ENCODE assay signal across 11 mouse cellular contexts in the genomic region with DNA sequence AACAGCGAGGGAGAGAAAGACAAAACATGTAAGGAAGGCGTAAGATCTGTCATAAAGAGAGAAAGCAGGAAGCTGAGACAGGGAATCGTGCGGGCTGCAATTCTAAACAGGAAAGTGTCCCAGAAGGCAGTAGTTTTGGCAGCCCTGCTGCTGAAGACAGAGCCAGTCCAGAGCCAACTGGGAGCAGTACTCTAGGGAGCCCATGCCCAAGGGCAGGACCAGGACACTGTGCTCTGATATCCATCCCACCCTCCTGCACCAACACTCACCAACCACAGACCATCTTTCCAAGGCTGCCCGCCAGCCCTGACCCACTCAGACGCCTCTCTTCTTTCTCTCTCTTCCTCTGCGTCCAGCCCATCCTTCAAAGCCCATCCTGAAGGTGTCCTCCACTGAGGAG. TPM values are rescaled to one million over a fixed set of nuclear protein-coding genes. Genes with fewer than 3 reads are reported as not detected.
DNase-seq lines count a peak whose midpoint lies in the region; ATAC-seq and TF ChIP-seq lines count a peak whose summit lies in the region.
"Had no signal": no experiment of that assay in that cellular context is flagged by ENCODE, and none has a peak within 500 bp of the region (broad histone marks: within the 10 kb centered on the region; RNA-seq: fewer than 3 reads in every experiment).

No protein-coding gene starts in this region.

- WGBS in hindbrain, embryonic 10.5 days: 80% methylated on average over 7 of the region's 7 CpGs
- 64% methylated on average over 7 of the region's 7 CpGs for WGBS in hindbrain, postnatal 0 days
- WGBS in limb, embryonic 10.5 days: 68% methylated on average over 7 of the region's 7 CpGs
- 42% methylated on average over 7 of the region's 7 CpGs for WGBS in stomach, postnatal 0 days

- H3K4me2 ChIP-seq in hindbrain, postnatal 0 days (ENCODE audit: low read depth, low read length): no peak overlapping the region
- no peak overlapping the region for H3K4me2 ChIP-seq in stomach, postnatal 0 days (replicated peaks; ENCODE audit: low read depth)
- H3K4me2 ChIP-seq: midbrain, embryonic 12.5 days had no signal

- no peak overlapping the region for H3K9ac ChIP-seq in hindbrain, postnatal 0 days (replicated peaks; ENCODE audit: low read length)
- H3K9ac ChIP-seq in stomach, postnatal 0 days (ENCODE audit: low read length): peak overlapping the region; percentile 48
- H3K9ac ChIP-seq: midbrain, embryonic 12.5 days had no signal

- no peaks in the 10 kb centered on the region for H3K9me3 ChIP-seq in hindbrain, embryonic 10.5 days
- no peaks in the 10 kb centered on the region for H3K9me3 ChIP-seq in hindbrain, postnatal 0 days (ENCODE audit: low read length)
- H3K9me3 ChIP-seq in limb, embryonic 10.5 days (replicated peaks): no peaks in the 10 kb centered on the region
- no peaks in the 10 kb centered on the region for H3K9me3 ChIP-seq in stomach, postnatal 0 days (ENCODE audit: control insufficient read depth, low read length)
- H3K9me3 ChIP-seq: midbrain, embryonic 12.5 days had no signal

- H3K27me3 ChIP-seq in hindbrain, embryonic 10.5 days (ENCODE audit: insufficient read depth, poor library complexity, severe bottlenecking): no peaks in the 10 kb centered on the region
- H3K27me3 ChIP-seq in hindbrain, postnatal 0 days (ENCODE audit: insufficient read depth, low read length): no peaks in the 10 kb centered on the region
- H3K27me3 ChIP-seq in limb, embryonic 10.5 days (ENCODE audit: low read depth, poor library complexity, severe bottlenecking): no peaks in the 10 kb centered on the region
- no peaks in the 10 kb centered on the region for H3K27me3 ChIP-seq in stomach, postnatal 0 days (ENCODE audit: control insufficient read depth, insufficient read depth, low read length)

- ATAC-seq in hindbrain, postnatal 0 days: no peak
- no peak for ATAC-seq in stomach, postnatal 0 days (ENCODE audit: low FRiP score, low TSS enrichment)
- ATAC-seq in monocyte, adult 5-6 weeks (replicated peaks; ENCODE audit: insufficient number of reproducible peaks, low FRiP score, low TSS enrichment, poor library complexity, severe bottlenecking): no peak

- peak overlapping the region; percentile 47; the same call in 1 of the 2 replicates for H3K27ac ChIP-seq in hindbrain, embryonic 10.5 days
- no peak overlapping the region for H3K27ac ChIP-seq in hindbrain, postnatal 0 days
- H3K27ac ChIP-seq in limb, embryonic 10.5 days: peak overlapping the region; percentile 66; the same call in 1 of the 2 replicates
- H3K27ac ChIP-seq in stomach, postnatal 0 days (replicated peaks): peak overlapping the region; percentile 69; the same call in 1 of the 2 replicates
- H3K27ac ChIP-seq: midbrain, embryonic 12.5 days had no signal

- peaks cover 61% of the 10 kb centered on the region for H3K4me1 ChIP-seq in hindbrain, embryonic 10.5 days (replicated peaks)
- H3K4me1 ChIP-seq in hindbrain, postnatal 0 days (ENCODE audit: insufficient read depth, low read length): peaks cover 24% of the 10 kb centered on the region; the same call in 1 of the 2 replicates
- H3K4me1 ChIP-seq in limb, embryonic 10.5 days: peaks cover 57% of the 10 kb centered on the region
- H3K4me1 ChIP-seq in stomach, postnatal 0 days (replicated peaks; ENCODE audit: control insufficient read depth, insufficient read depth): peaks cover 26% of the 10 kb centered on the region

- TF ChIP-seq CTCF in hindbrain, postnatal 0 days (IDR thresholded peaks at IDR 0.05; ENCODE audit: low read depth): no peak
- TF ChIP-seq CTCF in stomach, postnatal 0 days (IDR thresholded peaks at IDR 0.05; ENCODE audit: low read depth): no peak

- H3K36me3 ChIP-seq in hindbrain, embryonic 10.5 days: no peaks in the 10 kb centered on the region
- H3K36me3 ChIP-seq in hindbrain, postnatal 0 days (ENCODE audit: insufficient read depth, low read length): no peaks in the 10 kb centered on the region
- H3K36me3 ChIP-seq in limb, embryonic 10.5 days: 0 out of 2 replicates have a peak, but pooled peaks cover 5% of the 10 kb centered on the region
- no peaks in the 10 kb centered on the region for H3K36me3 ChIP-seq in stomach, postnatal 0 days (ENCODE audit: control insufficient read depth, insufficient read depth, low read length)
- H3K36me3 ChIP-seq: midbrain, embryonic 12.5 days had no signal

- H3K4me3 ChIP-seq in hindbrain, embryonic 10.5 days: no peak overlapping the region
- no peak overlapping the region for H3K4me3 ChIP-seq in hindbrain, postnatal 0 days (ENCODE audit: low read length)
- H3K4me3 ChIP-seq in limb, embryonic 10.5 days: no peak overlapping the region
- no peak overlapping the region for H3K4me3 ChIP-seq in stomach, postnatal 0 days (ENCODE audit: low read depth, low read length)
- H3K4me3 ChIP-seq: midbrain, embryonic 12.5 days had no signal

- no peak for DNase-seq in hindbrain, embryonic 10.5 days (ENCODE audit: low spot score)
- no peak for DNase-seq in hindbrain, postnatal 0 days (ENCODE audit: low spot score)
- DNase-seq in thymus, postnatal 4 days: peak; percentile 28
- DNase-seq in thymus, postnatal 0 days (ENCODE audit: low spot score): no peak
- no peak for DNase-seq in limb, embryonic 10.5 days (ENCODE audit: low spot score)
- DNase-seq in stomach, postnatal 0 days (ENCODE audit: low spot score): no peak
- DNase-seq in left cerebral cortex, adult 18-20 months (ENCODE audit: low spot score in 2 of 2): no peak
- DNase-seq: gastrocnemius, postnatal 14 days; thymus, postnatal 36 days had no signal

- TF ChIP-seq EP300 in stomach, postnatal 0 days (optimal IDR thresholded peaks at IDR 0.05): no peak

RNA-seq across cellular contexts. Expression of gene Prdm11, which starts 5.1 kb away (rescaled TPM):
- polyA plus RNA-seq in hindbrain, embryonic 10.5 days (2016; fragmentation: Nextera tagmentation; extraction: Ambion mirVana): 2.1 and 2.3 TPM in 2 replicates
- total RNA-seq in hindbrain, postnatal 0 days (2014; rRNA removed): 14.9 and 15.6 TPM in 2 replicates
- polyA plus RNA-seq in hindbrain, postnatal 0 days (2015; fragmentation: Nextera tagmentation; extraction: Ambion mirVana): 3.5 and 3.7 TPM in 2 replicates
- 4.4 and 6.5 TPM in 2 replicates for polyA plus RNA-seq in thymus, postnatal 0 days (2015; fragmentation: Nextera tagmentation; extraction: Ambion mirVana)
- polyA plus RNA-seq in limb, embryonic 10.5 days (2016; fragmentation: Nextera tagmentation; extraction: Ambion mirVana): 2.8 and 3.4 TPM in 2 replicates
- 5.8 and 6.2 TPM in 2 replicates for polyA plus RNA-seq in stomach, postnatal 0 days (2015; fragmentation: Nextera tagmentation; extraction: Ambion mirVana)
- 1.4 to 6.8 TPM (median 4.0 TPM) in 3 replicates for total RNA-seq in monocyte, adult 5-6 weeks (2017)
- 10 to 100 TPM; 21.1 to 22.5 TPM for total RNA-seq in left cerebral cortex, adult 18-20 months (2021)
